Mouse (Mus musculus): ENCODE measurements around the gene Vps13a. TPM values are rescaled to one million over a fixed set of nuclear protein-coding genes. Genes with fewer than 3 reads are reported as not detected.

Gene Vps13a
- polyA plus RNA-seq, 1 experiment, result 3.1 TPM

- H3K9me3 ChIP-seq, result no peaks in the 10 kb centered on the region
- no peaks in the 10 kb centered on the region for H3K27me3 ChIP-seq (replicated peaks)
- H3K36me3 ChIP-seq (replicated peaks; ENCODE audit: low read length), result peaks cover 92% of the 10 kb centered on the region
- TF ChIP-seq GATA1 (IDR thresholded peaks at IDR 0.05; ENCODE audit: borderline replicate concordance, low read length) (no peak), FLI1 (IDR thresholded peaks at IDR 0.05; ENCODE audit: low read length) (no peak)
- H3K4me3 ChIP-seq (replicated peaks), result no peak overlapping the region
- H3K4me1 ChIP-seq, result no peaks in the 10 kb centered on the region
These were observed 95.8 kb downstream of the Vps13a start for GRCm38 (mm10) chr19:16684922-16685321.

- Histone ChIP-seq H3K9me3 (no peaks in the 10 kb centered on the region), H3K4me3 (replicated peaks) (no peak overlapping the region), H3K4me1 (no peaks in the 10 kb centered on the region), H3K27me3 (replicated peaks) (no peaks in the 10 kb centered on the region), H3K36me3 (replicated peaks; ENCODE audit: low read length) (peaks cover 92% of the 10 kb centered on the region)
- TF ChIP-seq FLI1 (IDR thresholded peaks at IDR 0.05; ENCODE audit: low read length), result no peak
These were observed 96.5 kb downstream of the Vps13a start for GRCm38 (mm10) chr19:16684210-16684609.

GRCm38 (mm10) chr19:16625610-16626395, 154.9 kb downstream of the Vps13a start:
- no peaks in the 10 kb centered on the region for H3K9me3 ChIP-seq
- H3K36me3 ChIP-seq (replicated peaks; ENCODE audit: low read length), result peaks cover 44% of the 10 kb centered on the region
- TF ChIP-seq GATA1 (IDR thresholded peaks at IDR 0.05; ENCODE audit: borderline replicate concordance, low read length), result no peak
- no peak for TF ChIP-seq FLI1 (IDR thresholded peaks at IDR 0.05; ENCODE audit: low read length)
- H3K27me3 ChIP-seq (replicated peaks), result no peaks in the 10 kb centered on the region
- peaks cover 12% of the 10 kb centered on the region for H3K4me1 ChIP-seq
- no peak overlapping the region for H3K4me3 ChIP-seq (replicated peaks)

- no peaks in the 10 kb centered on the region for H3K9me3 ChIP-seq
These were observed 155.7 kb downstream of the Vps13a start for GRCm38 (mm10) chr19:16624994-16625393.

GRCm38 (mm10) chr19:16623154-16623553, 157.6 kb downstream of the Vps13a start:
- Histone ChIP-seq H3K9me3 (no peaks in the 10 kb centered on the region), H3K36me3 (replicated peaks; ENCODE audit: low read length) (peaks cover 50% of the 10 kb centered on the region), H3K27me3 (replicated peaks) (no peaks in the 10 kb centered on the region), H3K4me1 (peaks cover 12% of the 10 kb centered on the region), H3K4me3 (replicated peaks) (no peak overlapping the region)
- TF ChIP-seq GATA1 (IDR thresholded peaks at IDR 0.05; ENCODE audit: borderline replicate concordance, low read length), result no peak
- no peak for TF ChIP-seq FLI1 (IDR thresholded peaks at IDR 0.05; ENCODE audit: low read length)

More at GRCm38 (mm10) chr19:16624994-16625393, 155.7 kb downstream of the Vps13a start:
- H3K4me3 ChIP-seq (replicated peaks), result no peak overlapping the region
- peaks cover 42% of the 10 kb centered on the region for H3K36me3 ChIP-seq (replicated peaks; ENCODE audit: low read length)
- H3K27me3 ChIP-seq (replicated peaks), result no peaks in the 10 kb centered on the region
- TF ChIP-seq GATA1 (IDR thresholded peaks at IDR 0.05; ENCODE audit: borderline replicate concordance, low read length) (no peak), FLI1 (IDR thresholded peaks at IDR 0.05; ENCODE audit: low read length) (no peak)
- H3K4me1 ChIP-seq, result peaks cover 12% of the 10 kb centered on the region

GRCm38 (mm10) chr19:16607634-16608033, 173.1 kb downstream of the Vps13a start:
- Histone ChIP-seq H3K4me1 (peaks cover 3% of the 10 kb centered on the region; the same call in 1 of the 2 replicates), H3K9me3 (no peaks in the 10 kb centered on the region), H3K27me3 (replicated peaks) (peaks cover 2% of the 10 kb centered on the region), H3K4me3 (replicated peaks) (no peak overlapping the region), H3K36me3 (replicated peaks; ENCODE audit: low read length) (peaks cover 34% of the 10 kb centered on the region)
- TF ChIP-seq GATA1 (IDR thresholded peaks at IDR 0.05; ENCODE audit: borderline replicate concordance, low read length) (no peak), FLI1 (IDR thresholded peaks at IDR 0.05; ENCODE audit: low read length) (no peak)

GRCm38 (mm10) chr19:16602026-16602425, 178.7 kb downstream of the Vps13a start:
- no peak overlapping the region for H3K4me3 ChIP-seq (replicated peaks)
- no peak for TF ChIP-seq GATA1 (IDR thresholded peaks at IDR 0.05; ENCODE audit: borderline replicate concordance, low read length)
- no peak for TF ChIP-seq FLI1 (IDR thresholded peaks at IDR 0.05; ENCODE audit: low read length)
- peaks cover 12% of the 10 kb centered on the region for H3K27me3 ChIP-seq (replicated peaks)
- H3K4me1 ChIP-seq, result peaks cover 8% of the 10 kb centered on the region
- H3K9me3 ChIP-seq, result no peaks in the 10 kb centered on the region
- H3K36me3 ChIP-seq (replicated peaks; ENCODE audit: low read length), result no peaks in the 10 kb centered on the region

GRCm38 (mm10) chr19:16599298-16599970, 181.3 kb downstream of the Vps13a start:
- no peaks in the 10 kb centered on the region for H3K9me3 ChIP-seq
- no peaks in the 10 kb centered on the region for H3K36me3 ChIP-seq (replicated peaks; ENCODE audit: low read length)
- H3K4me3 ChIP-seq (replicated peaks), result no peak overlapping the region
- TF ChIP-seq GATA1 (IDR thresholded peaks at IDR 0.05; ENCODE audit: borderline replicate concordance, low read length), result no peak
- TF ChIP-seq FLI1 (IDR thresholded peaks at IDR 0.05; ENCODE audit: low read length), result no peak
- peaks cover 8% of the 10 kb centered on the region for H3K4me1 ChIP-seq
- H3K27me3 ChIP-seq (replicated peaks), result peaks cover 17% of the 10 kb centered on the region

- no peaks in the 10 kb centered on the region for H3K36me3 ChIP-seq (replicated peaks; ENCODE audit: low read length)
- no peak for TF ChIP-seq FLI1 (IDR thresholded peaks at IDR 0.05; ENCODE audit: low read length)
- no peak for TF ChIP-seq GATA1 (IDR thresholded peaks at IDR 0.05; ENCODE audit: borderline replicate concordance, low read length)
- H3K4me1 ChIP-seq, result peaks cover 11% of the 10 kb centered on the region
- H3K9me3 ChIP-seq, result no peaks in the 10 kb centered on the region
- no peak overlapping the region for H3K4me3 ChIP-seq (replicated peaks)
- peaks cover 19% of the 10 kb centered on the region for H3K27me3 ChIP-seq (replicated peaks)
These were observed 182.0 kb downstream of the Vps13a start for GRCm38 (mm10) chr19:16598653-16599297.

GRCm38 (mm10) chr19:16597216-16597615, 183.5 kb downstream of the Vps13a start:
- Histone ChIP-seq H3K9me3 (no peaks in the 10 kb centered on the region), H3K36me3 (replicated peaks; ENCODE audit: low read length) (no peaks in the 10 kb centered on the region), H3K27me3 (replicated peaks) (peaks cover 17% of the 10 kb centered on the region), H3K4me1 (peaks cover 14% of the 10 kb centered on the region), H3K4me3 (replicated peaks) (no peak overlapping the region)
- TF ChIP-seq FLI1 (IDR thresholded peaks at IDR 0.05; ENCODE audit: low read length) (no peak), GATA1 (IDR thresholded peaks at IDR 0.05; ENCODE audit: borderline replicate concordance, low read length) (no peak)
